33 mouse cellular contexts compared by ENCODE assay signal in the genomic region with DNA sequence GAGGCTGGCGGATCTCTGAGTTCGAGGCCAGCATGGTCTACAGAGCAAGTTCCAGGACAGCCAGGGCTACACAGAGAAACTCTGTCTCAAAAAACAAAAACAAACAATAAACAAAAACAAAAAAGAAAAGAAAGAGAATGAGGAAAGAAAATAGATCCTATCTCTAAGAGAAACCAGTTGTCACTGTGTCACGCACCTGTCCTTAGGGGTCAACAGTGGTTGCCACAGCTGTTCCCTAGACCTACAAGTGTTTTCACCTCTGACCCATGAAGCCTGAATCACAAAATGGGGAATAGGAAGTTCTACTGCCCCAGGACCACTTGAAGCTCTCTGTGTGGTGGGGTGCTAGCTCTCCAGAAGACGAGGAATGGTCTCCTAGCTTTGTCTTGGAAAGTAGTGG. TPM values are rescaled to one million over a fixed set of nuclear protein-coding genes. Genes with fewer than 3 reads are reported as not detected.
"Had no signal": no experiment of that assay in that cellular context is flagged by ENCODE, and none has a peak within 500 bp of the region (broad histone marks: within the 10 kb centered on the region; RNA-seq: fewer than 3 reads in every experiment).

No protein-coding gene starts in this region.

- H3K4me2 ChIP-seq: heart, embryonic 11.5 days; heart, embryonic 12.5 days; heart, embryonic 13.5 days; heart, embryonic 15.5 days; hindbrain, embryonic 12.5 days; hindbrain, embryonic 13.5 days; hindbrain, embryonic 14.5 days; hindbrain, embryonic 15.5 days; intestine, embryonic 15.5 days; kidney, embryonic 15.5 days had no signal

- H3K27ac ChIP-seq: heart, embryonic 10.5 days; heart, embryonic 13.5 days; heart, embryonic 15.5 days; hindbrain, embryonic 10.5 days; hindbrain, embryonic 12.5 days; hindbrain, embryonic 13.5 days; hindbrain, embryonic 14.5 days; hindbrain, embryonic 15.5 days; hindbrain, postnatal 0 days; intestine, embryonic 15.5 days; kidney, embryonic 15.5 days; kidney, postnatal 0 days had no signal

- ATAC-seq: hindbrain, embryonic 16.5 days; hindbrain, postnatal 0 days; inflammation-experienced regulatory T-cells, adult 6 months; intestine, embryonic 15.5 days; intestine, embryonic 16.5 days; intestine, postnatal 0 days had no signal

- H3K4me3 ChIP-seq: heart, embryonic 10.5 days; heart, embryonic 12.5 days; heart, embryonic 13.5 days; heart, embryonic 15.5 days; hindbrain, embryonic 10.5 days; hindbrain, embryonic 12.5 days; hindbrain, embryonic 13.5 days; hindbrain, embryonic 15.5 days; intestine, embryonic 15.5 days; kidney, embryonic 15.5 days had no signal

- H3K9me3 ChIP-seq: heart, embryonic 10.5 days; heart, embryonic 12.5 days; heart, embryonic 13.5 days; heart, embryonic 15.5 days; hindbrain, embryonic 10.5 days; hindbrain, embryonic 12.5 days; hindbrain, embryonic 13.5 days; hindbrain, embryonic 15.5 days; intestine, embryonic 15.5 days; kidney, embryonic 15.5 days had no signal

- H3K9ac ChIP-seq: heart, embryonic 12.5 days; heart, embryonic 13.5 days; heart, embryonic 15.5 days; hindbrain, embryonic 12.5 days; hindbrain, embryonic 13.5 days; hindbrain, embryonic 14.5 days; hindbrain, embryonic 15.5 days; intestine, embryonic 15.5 days; kidney, embryonic 15.5 days had no signal

- H3K36me3 ChIP-seq: heart, embryonic 10.5 days; heart, embryonic 12.5 days; heart, embryonic 13.5 days; heart, embryonic 15.5 days; hindbrain, embryonic 10.5 days; hindbrain, embryonic 12.5 days; hindbrain, embryonic 13.5 days; hindbrain, embryonic 15.5 days; intestine, embryonic 15.5 days; kidney, embryonic 15.5 days had no signal

- H3K4me1 ChIP-seq: intestine, embryonic 15.5 days; kidney, embryonic 15.5 days had no signal

- H3K27me3 ChIP-seq: heart, embryonic 12.5 days; heart, embryonic 13.5 days; heart, embryonic 15.5 days; hindbrain, embryonic 12.5 days; hindbrain, embryonic 13.5 days; hindbrain, embryonic 15.5 days; intestine, embryonic 15.5 days; kidney, embryonic 15.5 days had no signal

- DNase-seq: heart, postnatal 10 days; heart, postnatal 14 days; heart, postnatal 36 days; heart, postnatal 4 days; kidney, adult 11 months; kidney, adult 18-20 months; kidney, adult 2 months; kidney, adult 8-10 months; kidney, adult 9 months; kidney, postnatal 10 days; kidney, postnatal 14 days; kidney, postnatal 25 days; kidney, postnatal 36 days; kidney, postnatal 4 days; layer of hippocampus, adult 9-11 months had no signal

RNA-seq across cellular contexts. Expression of a gene that starts 58.4 kb away (rescaled TPM):
- polyA plus RNA-seq: hindbrain, embryonic 10.5 days had no signal
